Mouse (Mus musculus) liver, postnatal 0 days (tissue): ENCODE measurements around the gene Lyg2. TPM values are rescaled to one million over a fixed set of nuclear protein-coding genes. Genes with fewer than 3 reads are reported as not detected.

Source experiments
- ATAC-seq: fragments of 200-750 bp; cut with Nextera tagmentation; 2 replicates; pipeline ENCODE4 v1.8.0; 2017; ENCODE audit warnings: mild to moderate bottlenecking, moderate library complexity
- DNase-seq: peaks from one replicate; pipeline ENCODE4 v3.0.0-alpha.2; 2016
- H3K27ac ChIP-seq: fragments of 300-500 bp; sonication (generic); 2 replicates; pipeline ENCODE4 v1.5.1; 2014; ENCODE audit warnings: antibody characterized with exemption, moderate library complexity, mild to moderate bottlenecking, low read depth
- H3K27me3 ChIP-seq: fragments of 300-500 bp; sonication (generic); 2 replicates; pipeline ENCODE4 v1.6.1; 2014; ENCODE audit warnings: low read length, control low read depth, mixed read lengths; ENCODE audit not compliant: insufficient read depth
- H3K36me3 ChIP-seq: fragments of 300-500 bp; sonication (generic); replicated peaks from 2 replicates; pipeline ENCODE4 v1.6.1; 2014; ENCODE audit warnings: mild to moderate bottlenecking, control low read depth, low read length, moderate library complexity, mixed read lengths; ENCODE audit not compliant: insufficient read depth
- H3K4me1 ChIP-seq: fragments of 300-500 bp; sonication (generic); 2 replicates; pipeline ENCODE4 v1.6.1; 2014; ENCODE audit warnings: antibody characterized with exemption, mild to moderate bottlenecking, control low read depth; ENCODE audit not compliant: insufficient read depth
- H3K4me2 ChIP-seq: fragments of 300-500 bp; sonication (generic); 2 replicates; pipeline ENCODE4 v1.6.1; 2014; ENCODE audit warnings: low read depth, mild to moderate bottlenecking, low read length, moderate library complexity, mixed read lengths
- H3K4me3 ChIP-seq: fragments of 300-500 bp; sonication (generic); 2 replicates; pipeline ENCODE4 v1.5.1; 2014; ENCODE audit warnings: low read depth, low read length
- H3K9ac ChIP-seq: fragments of 300-500 bp; sonication (generic); replicated peaks from 2 replicates; pipeline ENCODE4 v1.6.1; 2014; ENCODE audit warnings: mild to moderate bottlenecking, moderate library complexity
- H3K9me3 ChIP-seq: fragments of 300-500 bp; sonication (generic); 2 replicates; pipeline ENCODE4 v1.6.1; 2016; ENCODE audit warnings: mild to moderate bottlenecking, control low read depth, low read length, mixed read lengths
- CTCF ChIP-seq: sonication (generic); IDR thresholded peaks from 2 replicates; pipeline ENCODE4 v1.5.1; 2016; ENCODE audit warnings: antibody characterized with exemption, low read depth
- EP300 ChIP-seq: IDR thresholded peaks from 2 replicates; pipeline ENCODE4 v1.6.1; 2016; ENCODE audit warnings: antibody characterized with exemption, low read depth, mild to moderate bottlenecking
- WGBS: fragments of 180-500 bp; shearing (Covaris S2); extraction: QIAGEN DNeasy Blood & Tissue Kit; methylation state at CpG from one replicate; pipeline ENCODE4 v1.1.7; 2014; ENCODE audit not compliant: insufficient replicate concordance; 5-methylcytosine and 5-hydroxymethylcytosine counted together
- polyA plus RNA-seq: library from polyadenylated mRNA; unstranded; fragments of >200 nt; fragmentation: Nextera tagmentation; extraction: Ambion mirVana; gene quantifications from 2 replicates; pipeline ENCODE4 v1.2.1, GENCODE M21; 2015

The Lyg2 gene
- polyA plus RNA-seq, 1 experiment from 2014 or later: not detected

DNA sequence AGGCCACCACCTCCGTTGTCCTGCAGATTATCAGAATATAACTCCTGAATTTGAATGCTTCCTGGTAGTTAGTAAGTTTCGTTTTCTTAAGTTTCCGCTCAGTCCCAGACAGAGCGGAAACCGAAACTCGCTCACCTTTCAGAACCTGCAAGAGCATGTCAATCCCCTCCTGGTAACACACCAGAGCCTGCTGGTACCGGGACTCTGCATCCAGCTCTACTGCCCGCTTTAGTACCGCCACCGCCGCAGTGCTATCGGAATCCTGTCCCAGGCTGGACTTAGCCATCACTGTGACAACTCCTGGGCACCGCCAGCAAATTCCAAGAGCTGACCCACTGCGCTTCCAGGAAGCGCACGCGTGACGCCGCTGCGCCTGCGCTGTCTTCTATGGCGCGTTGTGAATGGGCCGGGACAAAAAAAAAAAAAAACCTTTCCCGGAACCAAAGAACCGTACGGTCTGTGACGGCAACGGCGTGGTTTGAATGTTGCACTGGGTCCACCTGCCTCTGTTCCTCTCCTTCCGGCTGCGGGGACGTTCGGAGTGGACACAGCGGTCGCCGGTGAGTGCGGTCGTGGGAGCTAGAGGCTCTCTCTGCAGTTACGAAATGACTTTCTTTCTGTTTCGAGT is 26.2 kb downstream of the Lyg2 start, which contains the start of the genes Mitd1 and Mrpl30:
Gene Mitd1 (minus strand): TSS at position 387 of the 628 bp plus-strand sequence.
Gene Mrpl30 (plus strand): TSS at position 453 of the 628 bp plus-strand sequence.
- peak within 1 kb of the TSS; percentile 88 for H3K27ac ChIP-seq
- H3K9ac ChIP-seq: peak within 1 kb of the TSS; percentile 76
- TF ChIP-seq EP300: peak; percentile 68
- no peak for TF ChIP-seq CTCF
- H3K9me3 ChIP-seq: no peaks in the 10 kb centered on the region
- WGBS: under 1% methylated on average over 41 of the region's 41 CpGs
- H3K36me3 ChIP-seq: peaks cover 13% of the 10 kb centered on the region
- H3K4me3 ChIP-seq: peak within 1 kb of the TSS; percentile 80
- H3K27me3 ChIP-seq: no peaks in the 10 kb centered on the region
- DNase-seq: peak; percentile 92
- H3K4me2 ChIP-seq: peak within 1 kb of the TSS; percentile 78
- H3K4me1 ChIP-seq: peaks cover 19% of the 10 kb centered on the region
- peak; percentile 93 for ATAC-seq

DNA sequence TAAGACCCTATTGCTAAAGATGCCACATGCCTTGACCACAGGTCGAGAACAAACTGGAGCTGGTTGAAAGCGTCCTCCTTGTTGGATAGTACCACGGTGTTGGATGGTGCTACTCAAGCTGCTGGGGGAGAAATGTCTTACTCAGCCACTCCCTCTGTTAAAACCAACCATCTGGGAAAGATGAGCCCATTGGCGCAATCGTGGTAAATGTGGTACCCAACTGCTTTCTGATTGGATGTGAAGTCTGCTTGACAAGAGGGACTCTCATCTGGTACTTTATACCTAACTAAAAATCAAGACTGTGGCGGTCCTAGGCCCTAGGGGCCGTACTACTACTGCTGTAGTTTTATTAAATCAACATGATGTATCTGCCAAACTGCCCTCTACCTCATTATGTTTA is 27.1 kb downstream of the Lyg2 start:
- 76% methylated on average over 7 of the region's 7 CpGs for WGBS
- Histone ChIP-seq H3K9ac (peak overlapping the region; percentile 76), H3K9me3 (no peaks in the 10 kb centered on the region), H3K4me3 (peak overlapping the region; percentile 80), H3K36me3 (peaks cover 9% of the 10 kb centered on the region), H3K4me1 (peaks cover 19% of the 10 kb centered on the region), H3K4me2 (peak overlapping the region; percentile 78), H3K27me3 (no peaks in the 10 kb centered on the region), H3K27ac (peak overlapping the region; percentile 88)
- DNase-seq (no peak), ATAC-seq (no peak)
- TF ChIP-seq EP300 (no peak), CTCF (no peak)

DNA sequence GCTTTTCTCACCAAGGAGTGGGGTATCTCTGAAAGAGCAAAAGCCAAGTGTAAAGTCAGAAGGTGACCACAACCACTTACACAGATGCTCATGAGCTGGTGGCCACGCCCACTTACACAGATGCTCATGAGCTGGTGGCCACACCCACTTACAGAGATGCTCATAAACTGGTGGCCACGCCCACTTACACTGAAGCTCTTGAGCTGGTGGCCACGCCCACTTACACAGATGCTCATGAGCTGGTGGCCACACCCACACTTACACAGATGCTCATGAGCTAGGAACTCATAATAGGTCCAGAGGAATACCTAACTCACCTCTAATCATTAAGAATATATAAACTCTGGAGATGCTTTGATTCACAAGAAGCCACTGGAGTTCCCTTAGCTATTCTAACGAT is 31.8 kb downstream of the Lyg2 start:
- no peaks in the 10 kb centered on the region for H3K27me3 ChIP-seq
- peaks cover 41% of the 10 kb centered on the region for H3K36me3 ChIP-seq
- H3K4me2 ChIP-seq: no peak overlapping the region
- H3K4me1 ChIP-seq: peaks cover 12% of the 10 kb centered on the region
- no peak overlapping the region for H3K4me3 ChIP-seq
- ATAC-seq (peak; percentile 72), DNase-seq (peak; percentile 69)
- H3K9ac ChIP-seq: no peak overlapping the region
- no peak for TF ChIP-seq EP300
- TF ChIP-seq CTCF: no peak
- no peak overlapping the region for H3K27ac ChIP-seq
- no peaks in the 10 kb centered on the region for H3K9me3 ChIP-seq
- 67% methylated on average over 4 of the region's 4 CpGs for WGBS

DNA sequence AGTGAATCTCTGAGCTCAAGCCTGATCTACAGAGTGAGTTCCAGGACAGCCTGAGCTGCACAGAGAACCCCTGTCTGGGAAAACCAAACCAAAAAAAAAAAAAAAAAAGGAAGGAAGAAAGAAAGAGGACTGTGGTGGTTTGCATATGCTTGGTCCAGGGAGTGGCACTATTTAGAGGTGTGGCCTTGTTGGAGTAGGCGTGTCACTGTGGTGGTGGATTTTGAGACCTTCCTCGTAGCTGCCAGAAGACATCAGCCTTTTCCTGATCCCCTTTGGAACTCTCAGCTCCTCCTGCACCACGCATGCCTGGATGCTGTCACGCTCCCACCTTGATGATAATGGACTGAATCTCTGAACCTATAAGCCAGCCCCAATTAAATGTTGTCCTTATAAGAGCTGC is 32.9 kb downstream of the Lyg2 start:
- no peak for TF ChIP-seq EP300
- no peak for TF ChIP-seq CTCF
- 85% methylated on average over 4 of the region's 4 CpGs for WGBS
- H3K4me1 ChIP-seq: peaks cover 2% of the 10 kb centered on the region
- DNase-seq (no peak), ATAC-seq (no peak)
- H3K36me3 ChIP-seq: peaks cover 50% of the 10 kb centered on the region
- no peak overlapping the region for H3K4me3 ChIP-seq
- H3K4me2 ChIP-seq: no peak overlapping the region
- H3K9me3 ChIP-seq: no peaks in the 10 kb centered on the region
- no peak overlapping the region for H3K9ac ChIP-seq
- H3K27ac ChIP-seq: no peak overlapping the region
- no peaks in the 10 kb centered on the region for H3K27me3 ChIP-seq

DNA sequence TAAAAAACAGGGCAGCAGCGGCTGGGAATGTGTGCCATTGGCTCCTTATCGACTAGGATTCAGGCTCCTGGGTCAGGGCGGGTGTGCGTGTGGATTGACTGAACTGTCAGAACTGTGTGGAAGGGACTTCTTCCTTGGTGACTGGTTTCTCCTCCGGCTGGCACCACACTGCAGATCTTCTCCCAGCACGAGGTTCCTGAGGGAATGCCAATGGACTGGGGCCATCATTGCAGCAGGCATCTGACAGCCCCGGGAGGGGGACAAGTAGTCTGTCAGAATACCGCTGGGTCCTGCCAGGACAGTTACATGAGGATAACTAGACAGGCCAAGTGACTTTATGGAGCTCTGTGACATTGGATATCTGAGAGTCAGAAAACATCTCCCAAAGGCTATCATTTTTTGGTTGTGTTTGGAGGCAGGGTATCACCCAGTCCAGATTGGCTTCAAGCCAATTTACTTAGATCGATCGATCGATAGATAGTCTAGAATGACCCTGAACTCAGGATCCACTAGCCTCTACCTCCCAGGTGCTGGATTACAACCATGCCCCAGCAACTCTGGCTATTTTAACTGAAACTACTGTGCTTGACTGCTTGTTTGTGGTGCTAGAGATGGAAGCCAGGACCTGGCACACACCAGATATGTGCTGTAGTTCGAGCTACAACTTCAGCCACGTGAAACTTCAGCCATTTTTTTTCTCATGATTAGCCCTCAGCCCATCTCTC is 38.4 kb downstream of the Lyg2 start:
- H3K27me3 ChIP-seq: no peaks in the 10 kb centered on the region
- no peak for DNase-seq
- H3K27ac ChIP-seq: no peak overlapping the region
- H3K4me2 ChIP-seq: no peak overlapping the region
- 90% methylated on average over 13 of the region's 13 CpGs for WGBS
- TF ChIP-seq CTCF (no peak), EP300 (no peak)
- ATAC-seq: no peak
- H3K9ac ChIP-seq: no peak overlapping the region
- peaks cover 58% of the 10 kb centered on the region for H3K36me3 ChIP-seq
- H3K4me3 ChIP-seq: no peak overlapping the region
- H3K4me1 ChIP-seq: peaks cover 4% of the 10 kb centered on the region; the same call in 1 of the 2 replicates
- H3K9me3 ChIP-seq: 0 out of 2 replicates have a peak, but pooled peaks cover 5% of the 10 kb centered on the region

DNA sequence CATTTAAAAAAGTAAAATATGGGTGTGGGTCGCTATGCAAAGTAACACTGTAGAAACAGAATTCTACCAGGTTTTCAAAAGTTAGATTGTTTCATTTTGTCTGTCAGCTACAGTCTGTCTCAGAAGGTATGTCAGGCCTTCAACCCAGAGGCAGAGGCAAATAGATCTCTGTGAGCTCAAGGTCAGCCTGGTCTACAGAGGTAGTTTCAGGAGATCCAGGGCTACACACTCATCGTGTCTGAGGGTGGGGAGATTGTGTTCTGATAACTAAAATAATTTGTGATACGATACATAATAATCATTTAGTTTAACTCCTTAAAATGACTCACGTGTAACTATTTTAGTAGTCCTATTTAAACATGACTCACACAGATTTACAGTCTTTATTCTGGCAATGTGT is 43.1 kb downstream of the Lyg2 start:
- no peak for TF ChIP-seq CTCF
- Histone ChIP-seq H3K9ac (no peak overlapping the region), H3K4me3 (peak overlapping the region; percentile 63)

More for the DNA sequence above, 43.1 kb downstream of the Lyg2 start:
- Histone ChIP-seq H3K4me1 (peaks cover 12% of the 10 kb centered on the region), H3K27me3 (no peaks in the 10 kb centered on the region), H3K27ac (peak overlapping the region; percentile 63; the same call in 1 of the 2 replicates), H3K9me3 (0 out of 2 replicates have a peak, but pooled peaks cover 5% of the 10 kb centered on the region), H3K36me3 (peaks cover 21% of the 10 kb centered on the region), H3K4me2 (peak overlapping the region; percentile 79)
- 68% methylated on average over 4 of the region's 4 CpGs for WGBS
- DNase-seq (no peak), ATAC-seq (no peak)
